Mouse (Mus musculus) embryonic facial prominence, embryonic 14.5 days (tissue): ENCODE results near the gene Pcgf2. TPM values are rescaled to one million over a fixed set of nuclear protein-coding genes. Genes with fewer than 3 reads are reported as not detected.
A peak's percentile ranks its signal among the peaks of the same experiment; 100 is the strongest.

Experiments used
- ATAC-seq: fragments of 200-750 bp; cut with Nextera tagmentation; 2 replicates; pipeline ENCODE4 v1.8.0; 2017; ENCODE audit warnings: low read depth, moderate number of reproducible peaks, moderate TSS enrichment
- DNase-seq: peaks from one replicate; pipeline ENCODE4 v3.0.0-alpha.2; 2015; ENCODE audit warnings: low spot score
- H3K27ac ChIP-seq: fragments of 300-500 bp; sonication (generic); replicated peaks from 2 replicates; pipeline ENCODE4 v1.5.1; 2014; ENCODE audit warnings: low read depth, mild to moderate bottlenecking, low read length, moderate library complexity
- H3K27me3 ChIP-seq: fragments of 300-500 bp; sonication (generic); replicated peaks from 2 replicates; pipeline ENCODE4 v1.6.1; 2014; ENCODE audit warnings: low read length; ENCODE audit not compliant: control insufficient read depth, insufficient read depth
- H3K36me3 ChIP-seq: fragments of 300-500 bp; sonication (generic); 2 replicates; pipeline ENCODE4 v1.6.1; 2014; ENCODE audit warnings: low read length, mixed read lengths; ENCODE audit not compliant: control insufficient read depth, insufficient read depth
- H3K4me1 ChIP-seq: fragments of 300-500 bp; sonication (generic); 2 replicates; pipeline ENCODE4 v1.6.1; 2014; ENCODE audit warnings: antibody characterized with exemption, low read length; ENCODE audit not compliant: control insufficient read depth, insufficient read depth
- H3K4me2 ChIP-seq: fragments of 300-500 bp; sonication (generic); 2 replicates; pipeline ENCODE4 v1.6.1; 2014; ENCODE audit warnings: low read depth, mild to moderate bottlenecking, low read length, moderate library complexity, mixed read lengths
- H3K4me3 ChIP-seq: fragments of 300-500 bp; sonication (generic); 2 replicates; pipeline ENCODE4 v1.5.1; 2014; ENCODE audit warnings: low read depth, mild to moderate bottlenecking, low read length
- H3K9ac ChIP-seq: fragments of 300-500 bp; sonication (generic); 2 replicates; pipeline ENCODE4 v1.6.1; 2014; ENCODE audit warnings: low read depth, mild to moderate bottlenecking, low read length, moderate library complexity, mixed read lengths
- H3K9me3 ChIP-seq: fragments of 300-500 bp; sonication (generic); 2 replicates; pipeline ENCODE4 v1.6.1; 2016; ENCODE audit warnings: low read length; ENCODE audit not compliant: control insufficient read depth
- WGBS: fragments of 180-500 bp; shearing (Covaris S2); extraction: QIAGEN DNeasy Blood & Tissue Kit; methylation state at CpG from one replicate; pipeline ENCODE4 v1.1.7; 2014; 5-methylcytosine and 5-hydroxymethylcytosine counted together
- polyA plus RNA-seq: library from polyadenylated mRNA; unstranded; fragments of >200 nt; fragmentation: Nextera tagmentation; extraction: Ambion mirVana; gene quantifications from 2 replicates; pipeline ENCODE4 v1.2.1, GENCODE M21; 2014

Gene Pcgf2
- polyA plus RNA-seq, 1 experiment from 2014 or later = 12.7 TPM

DNA sequence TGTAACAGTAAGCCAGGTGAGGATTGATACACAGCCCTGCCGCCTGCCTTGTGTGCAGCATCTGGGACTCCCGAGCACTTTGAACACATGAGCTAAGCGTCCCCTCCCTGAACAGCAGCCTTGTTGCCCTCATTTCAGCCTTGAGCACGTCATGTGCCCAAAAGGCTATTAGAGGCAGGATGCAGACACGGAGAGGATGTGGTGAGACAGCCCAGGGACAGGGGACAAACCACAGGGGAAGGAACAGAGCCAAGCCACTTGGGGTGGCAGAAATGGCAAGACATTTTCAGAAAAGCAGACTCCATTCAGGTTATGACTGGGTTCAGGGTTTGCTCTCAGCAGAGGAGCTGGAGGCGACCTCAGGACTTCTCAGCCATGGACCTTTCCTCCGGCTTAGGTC lies 28.0 kb upstream of the Pcgf2 start:
- Histone ChIP-seq H3K27ac (no peak overlapping the region), H3K4me1 (0 out of 2 replicates have a peak, but pooled peaks cover 1% of the 10 kb centered on the region), H3K27me3 (no peaks in the 10 kb centered on the region), H3K9ac (no peak overlapping the region), H3K4me3 (no peak overlapping the region), H3K9me3 (no peaks in the 10 kb centered on the region), H3K36me3 (peaks cover 88% of the 10 kb centered on the region), H3K4me2 (no peak overlapping the region)
- no peak for ATAC-seq
- 56% methylated on average over 7 of the region's 7 CpGs for WGBS
- DNase-seq = no peak

DNA sequence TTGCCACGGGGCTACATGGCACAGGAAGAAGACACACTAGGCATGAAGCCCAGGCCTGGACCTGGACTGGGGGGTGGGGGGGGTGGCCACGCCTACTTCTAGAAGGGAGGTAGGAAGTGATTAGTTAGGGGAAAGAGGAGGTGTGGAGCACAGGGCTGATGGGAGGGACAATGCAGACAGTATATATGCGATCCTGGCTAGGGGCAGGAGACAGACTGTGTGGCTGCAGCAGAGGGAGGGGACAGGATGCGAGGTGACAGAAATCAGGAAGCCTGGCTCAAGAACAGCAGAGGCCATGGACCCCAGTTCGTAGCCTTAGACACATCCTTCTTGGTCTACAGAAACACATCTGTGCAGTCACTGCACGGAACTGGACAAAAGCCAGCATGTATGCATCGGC lies 23.4 kb upstream of the Pcgf2 start:
- Histone ChIP-seq H3K9ac (no peak overlapping the region), H3K36me3 (peaks cover 97% of the 10 kb centered on the region), H3K4me1 (no peaks in the 10 kb centered on the region), H3K27ac (no peak overlapping the region), H3K27me3 (no peaks in the 10 kb centered on the region), H3K9me3 (no peaks in the 10 kb centered on the region), H3K4me2 (no peak overlapping the region), H3K4me3 (no peak overlapping the region)
- ATAC-seq (no peak), DNase-seq (no peak)
- 81% methylated on average over 7 of the region's 7 CpGs for WGBS

DNA sequence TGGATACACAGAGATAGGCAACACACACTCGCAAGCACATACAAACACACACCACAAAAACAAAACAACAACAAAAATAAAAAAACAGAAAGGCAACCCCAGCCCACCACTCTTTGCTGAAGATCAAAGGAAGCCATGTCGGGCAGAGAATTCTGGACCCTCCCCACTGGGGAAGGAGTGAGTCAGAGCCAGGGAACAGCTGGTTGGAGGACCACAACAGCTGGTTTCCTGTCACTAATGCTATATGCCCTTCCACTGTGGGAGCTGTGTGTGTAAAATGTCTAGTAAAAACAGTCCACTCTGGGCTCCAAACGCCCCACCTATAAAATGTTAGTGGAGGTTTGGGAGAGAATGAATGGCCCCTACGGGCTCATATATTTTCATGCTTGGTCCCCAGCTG lies 21.0 kb upstream of the Pcgf2 start:
- Histone ChIP-seq H3K9ac (no peak overlapping the region), H3K4me2 (no peak overlapping the region), H3K4me1 (no peaks in the 10 kb centered on the region), H3K36me3 (peaks cover 96% of the 10 kb centered on the region), H3K27me3 (no peaks in the 10 kb centered on the region), H3K27ac (no peak overlapping the region), H3K9me3 (no peaks in the 10 kb centered on the region), H3K4me3 (no peak overlapping the region)
- DNase-seq (no peak), ATAC-seq (no peak)
- WGBS = 88% methylated on average over 4 of the region's 4 CpGs

DNA sequence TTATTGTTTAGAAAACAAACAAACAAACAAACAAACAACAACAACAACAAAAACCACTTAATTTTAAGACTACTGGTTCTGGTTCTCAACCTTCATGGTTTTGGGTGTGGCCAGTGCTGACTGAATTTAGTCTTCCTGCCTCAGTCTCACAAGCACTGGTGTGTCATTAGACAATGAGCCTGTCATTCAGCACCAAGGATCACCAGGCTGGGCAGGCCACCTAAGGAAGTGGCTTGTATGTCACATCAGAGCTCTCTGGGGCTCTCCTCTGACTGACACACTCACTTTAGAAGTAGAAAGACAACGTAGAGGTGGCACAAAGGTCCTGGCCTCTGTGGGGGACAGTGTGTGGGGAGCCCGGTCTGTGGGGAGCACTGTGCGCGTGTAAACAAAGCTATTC lies 18.7 kb upstream of the Pcgf2 start:
- ATAC-seq = no peak
- no peak overlapping the region; the same call in 1 of the 2 replicates for H3K9ac ChIP-seq
- WGBS = 86% methylated on average over 4 of the region's 4 CpGs
- H3K36me3 ChIP-seq = peaks cover 88% of the 10 kb centered on the region
- H3K9me3 ChIP-seq = no peaks in the 10 kb centered on the region
- no peak overlapping the region for H3K4me3 ChIP-seq
- H3K27me3 ChIP-seq = no peaks in the 10 kb centered on the region
- no peaks in the 10 kb centered on the region for H3K4me1 ChIP-seq
- no peak overlapping the region for H3K27ac ChIP-seq
- no peak overlapping the region for H3K4me2 ChIP-seq
- DNase-seq = no peak

DNA sequence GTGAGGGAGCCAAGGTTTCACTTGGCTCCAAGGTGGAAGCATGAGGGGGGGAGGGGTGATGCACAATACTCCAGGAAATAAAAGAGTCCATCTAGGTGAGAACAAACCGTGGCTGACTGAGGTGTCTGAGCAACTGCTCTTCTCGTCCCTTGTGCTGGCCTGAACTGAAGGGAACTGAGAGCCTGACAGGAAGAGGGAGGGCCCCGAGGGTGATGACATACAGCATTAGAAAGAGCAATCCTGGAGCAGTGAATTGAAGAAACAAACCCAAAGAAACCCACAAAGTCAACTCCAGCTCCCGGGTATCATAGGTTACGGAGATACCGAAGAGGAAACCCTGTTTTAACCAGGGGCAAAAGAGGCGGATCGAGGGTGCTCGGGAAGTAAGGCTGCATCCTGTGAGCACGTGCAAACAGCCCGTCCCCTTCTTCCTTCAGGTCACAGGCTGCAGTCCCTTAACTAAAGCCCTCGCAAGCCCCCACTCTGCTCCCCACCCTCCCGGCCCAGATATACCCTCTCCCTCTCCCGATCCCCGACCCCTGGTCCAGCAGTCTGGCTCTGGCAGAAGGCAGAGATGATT lies 18.1 kb upstream of the Pcgf2 start:
- ATAC-seq = no peak

DNA sequence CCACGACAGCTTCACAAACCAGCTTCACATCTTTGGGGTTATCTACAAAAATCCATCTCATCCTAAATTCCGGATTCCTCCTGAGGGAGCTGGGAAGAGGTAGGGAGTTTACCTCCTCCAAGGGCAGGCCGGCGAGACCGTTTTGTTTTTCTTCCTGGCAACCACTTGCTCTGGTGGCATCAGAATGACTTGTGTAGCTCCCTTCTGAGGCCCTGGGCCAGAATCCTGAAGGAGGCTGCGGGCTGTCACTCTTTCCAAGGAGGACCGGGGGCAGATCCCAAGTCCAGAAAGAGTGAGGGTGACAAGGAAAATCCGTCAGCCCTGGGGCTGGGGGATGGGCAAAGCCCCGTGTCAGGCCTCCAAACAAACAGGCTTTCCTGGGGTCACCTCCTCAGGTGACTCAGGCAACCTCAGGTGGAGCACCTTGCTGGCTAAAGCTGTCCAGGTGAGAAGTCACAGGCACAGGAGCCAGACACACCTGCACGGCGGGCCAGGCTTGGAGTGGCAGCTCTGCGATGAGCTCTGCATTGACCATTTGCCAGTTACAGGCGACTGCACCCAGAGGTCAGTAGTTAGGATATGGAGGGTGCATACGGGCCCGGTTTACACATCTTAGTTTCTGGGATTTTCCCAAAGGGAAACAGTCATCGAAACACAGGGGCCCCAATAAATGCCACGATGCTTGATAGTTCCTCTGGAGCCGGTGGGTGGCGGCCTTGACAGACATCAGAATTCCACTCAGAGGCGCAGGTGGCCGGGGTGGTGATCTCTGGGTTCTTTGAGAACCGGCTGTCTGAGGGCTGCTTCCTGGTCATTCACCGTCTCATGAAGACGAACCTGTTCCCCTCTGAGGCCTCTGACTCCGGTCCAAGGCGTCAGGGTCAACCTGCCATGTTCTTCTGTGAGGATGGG lies 17.3 kb upstream of the Pcgf2 start:
- 81% methylated on average over 25 of the region's 26 CpGs for WGBS
- no peak overlapping the region for H3K9ac ChIP-seq

More for the DNA sequence above, 18.1 kb upstream of the Pcgf2 start:
- no peak overlapping the region for H3K27ac ChIP-seq
- H3K27me3 ChIP-seq = no peaks in the 10 kb centered on the region
- H3K9me3 ChIP-seq = no peaks in the 10 kb centered on the region
- no peaks in the 10 kb centered on the region for H3K4me1 ChIP-seq
- no peak overlapping the region for H3K4me2 ChIP-seq
- H3K4me3 ChIP-seq = no peak overlapping the region
- peaks cover 90% of the 10 kb centered on the region for H3K36me3 ChIP-seq
- no peak for DNase-seq
- WGBS = 74% methylated on average over 15 of the region's 15 CpGs
- no peak overlapping the region for H3K9ac ChIP-seq

DNA sequence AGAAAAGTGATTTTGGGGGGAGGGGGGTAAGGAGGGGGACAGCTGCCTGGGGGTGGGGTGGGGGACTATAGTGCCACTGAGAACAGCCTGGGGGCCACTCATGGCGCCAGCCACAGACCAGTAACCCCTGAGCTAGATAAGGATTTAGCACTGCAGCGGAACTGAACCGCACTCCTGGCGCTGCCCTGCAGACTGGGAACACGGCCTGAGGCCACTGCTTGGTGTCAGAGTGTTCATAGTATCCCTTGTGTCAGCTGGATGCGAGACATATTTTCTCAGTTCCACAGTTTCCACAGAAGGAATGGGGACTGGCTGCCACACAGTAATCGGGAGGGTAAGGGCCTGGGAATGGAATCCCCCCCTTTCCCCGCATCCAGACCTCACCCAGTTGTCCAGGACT lies 15.7 kb upstream of the Pcgf2 start:
- ATAC-seq = no peak
- H3K4me2 ChIP-seq = no peak overlapping the region
- H3K27me3 ChIP-seq = no peaks in the 10 kb centered on the region
- no peak for DNase-seq
- H3K4me3 ChIP-seq = no peak overlapping the region
- H3K9ac ChIP-seq = no peak overlapping the region
- H3K27ac ChIP-seq = no peak overlapping the region
- no peaks in the 10 kb centered on the region for H3K4me1 ChIP-seq
- peaks cover 84% of the 10 kb centered on the region for H3K36me3 ChIP-seq
- H3K9me3 ChIP-seq = no peaks in the 10 kb centered on the region
- WGBS = 83% methylated on average over 8 of the region's 8 CpGs

More for the DNA sequence above, 17.3 kb upstream of the Pcgf2 start:
- H3K27ac ChIP-seq = no peak overlapping the region
- ATAC-seq (no peak), DNase-seq (no peak)
- H3K27me3 ChIP-seq = no peaks in the 10 kb centered on the region
- no peaks in the 10 kb centered on the region for H3K4me1 ChIP-seq
- H3K36me3 ChIP-seq = peaks cover 88% of the 10 kb centered on the region
- no peaks in the 10 kb centered on the region for H3K9me3 ChIP-seq
- H3K4me2 ChIP-seq = no peak overlapping the region
- no peak overlapping the region for H3K4me3 ChIP-seq

DNA sequence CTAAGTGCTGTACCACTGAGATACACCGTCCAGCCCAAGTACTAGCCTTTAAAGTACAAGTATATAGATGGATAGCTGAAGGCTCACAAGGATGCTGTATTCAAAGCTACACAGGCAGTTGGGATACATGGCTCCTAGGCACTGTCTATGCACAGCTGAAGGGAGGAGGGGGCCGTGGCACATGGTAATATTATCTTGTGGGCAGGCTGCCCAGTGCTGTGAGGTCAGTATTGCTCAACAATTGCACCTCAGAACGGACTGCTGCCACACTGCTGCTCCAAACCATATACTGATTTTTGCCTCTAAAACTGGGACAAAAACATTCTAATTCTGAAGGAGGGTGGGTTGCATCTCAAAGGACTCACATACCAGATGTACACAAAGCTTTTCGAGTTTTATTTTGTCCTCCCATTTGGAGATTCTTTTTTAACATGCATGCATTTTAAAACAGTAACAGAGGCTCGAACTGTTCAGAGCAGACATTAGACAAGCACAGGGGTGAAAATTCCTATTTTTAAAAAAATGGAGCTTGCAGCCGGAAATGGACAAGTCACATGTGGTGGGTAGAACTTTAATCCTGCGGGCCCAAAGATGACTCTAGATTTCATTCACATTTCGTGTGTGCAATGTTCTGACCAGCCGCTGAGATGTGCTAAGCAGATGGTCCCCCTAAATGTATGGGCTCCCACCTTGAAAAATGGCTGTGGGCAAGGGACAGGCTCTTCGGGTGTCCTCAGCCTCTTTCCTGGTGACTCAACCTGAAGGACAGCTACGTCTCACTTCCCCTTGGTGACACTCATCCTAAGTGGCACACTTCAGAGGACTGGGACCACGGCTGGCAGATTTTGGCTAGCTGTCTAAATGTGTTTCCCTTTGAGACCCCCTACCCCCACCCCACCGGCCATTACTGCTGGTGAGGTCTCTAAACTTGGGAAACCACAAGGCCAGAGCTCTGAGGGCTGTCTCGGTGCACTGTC lies 14.8 kb upstream of the Pcgf2 start:
- no peak for ATAC-seq
- WGBS = 85% methylated on average over 14 of the region's 14 CpGs
- no peaks in the 10 kb centered on the region for H3K4me1 ChIP-seq
- no peaks in the 10 kb centered on the region for H3K27me3 ChIP-seq
- DNase-seq = peak; percentile 23
- H3K36me3 ChIP-seq = peaks cover 76% of the 10 kb centered on the region
- H3K9me3 ChIP-seq = no peaks in the 10 kb centered on the region
- no peak overlapping the region for H3K4me3 ChIP-seq
- H3K27ac ChIP-seq = peak overlapping the region; percentile 21
- H3K4me2 ChIP-seq = no peak overlapping the region
- no peak overlapping the region for H3K9ac ChIP-seq
